Mouse (Mus musculus): ENCODE measurements at regions not wholly inside any gene's neighbourhood (a gene's known extent, or its start where the extent isn't known, plus 50 kb on each side); places are given as distances from the start of the nearest gene placed in this dataset.

GRCm38 (mm10) chr12:16035551-16035950, 218.8 kb upstream of the Trib2 start:
- no peak for TF ChIP-seq POLR2A (IDR thresholded peaks at IDR 0.05; ENCODE audit: low read depth, low read length)
- TF ChIP-seq CTCF (IDR thresholded peaks at IDR 0.05; ENCODE audit: borderline replicate concordance, insufficient read depth, low read length) = no peak
- Histone ChIP-seq H3K4me3 (ENCODE audit: insufficient read depth, low read length) (no peak overlapping the region), H3K4me1 (ENCODE audit: control insufficient read depth, insufficient read depth, low read length) (no peaks in the 10 kb centered on the region), H3K27ac (ENCODE audit: insufficient read depth, low read length) (no peak overlapping the region)

GRCm38 (mm10) chr12:16034691-16035515, 218.2 kb upstream of the Trib2 start:
- H3K4me3 ChIP-seq (ENCODE audit: insufficient read depth, low read length) = no peak overlapping the region
- TF ChIP-seq POLR2A (IDR thresholded peaks at IDR 0.05; ENCODE audit: low read depth, low read length) (no peak), CTCF (IDR thresholded peaks at IDR 0.05; ENCODE audit: borderline replicate concordance, insufficient read depth, low read length) (no peak)
- H3K27ac ChIP-seq (ENCODE audit: insufficient read depth, low read length) = no peak overlapping the region
- H3K4me1 ChIP-seq (ENCODE audit: control insufficient read depth, insufficient read depth, low read length) = no peaks in the 10 kb centered on the region

GRCm38 (mm10) chr12:16026654-16027053, 209.9 kb upstream of the Trib2 start:
- TF ChIP-seq CTCF (IDR thresholded peaks at IDR 0.05; ENCODE audit: borderline replicate concordance, insufficient read depth, low read length) = no peak
- TF ChIP-seq POLR2A (IDR thresholded peaks at IDR 0.05; ENCODE audit: low read depth, low read length) = no peak
- no peaks in the 10 kb centered on the region for H3K4me1 ChIP-seq (ENCODE audit: control insufficient read depth, insufficient read depth, low read length)
- H3K4me3 ChIP-seq (ENCODE audit: insufficient read depth, low read length) = no peak overlapping the region
- no peak overlapping the region for H3K27ac ChIP-seq (ENCODE audit: insufficient read depth, low read length)

- no peak for TF ChIP-seq CTCF (IDR thresholded peaks at IDR 0.05; ENCODE audit: borderline replicate concordance, insufficient read depth, low read length)
- no peak for TF ChIP-seq POLR2A (IDR thresholded peaks at IDR 0.05; ENCODE audit: low read depth, low read length)
- Histone ChIP-seq H3K27ac (ENCODE audit: insufficient read depth, low read length) (no peak overlapping the region), H3K4me3 (ENCODE audit: insufficient read depth, low read length) (no peak overlapping the region), H3K4me1 (ENCODE audit: control insufficient read depth, insufficient read depth, low read length) (peaks cover 4% of the 10 kb centered on the region; the same call in 1 of the 2 replicates)
Measured at GRCm38 (mm10) chr12:16023273-16023672, 206.6 kb upstream of the Trib2 start.

GRCm38 (mm10) chr12:16021202-16021821, 204.6 kb upstream of the Trib2 start:
- Histone ChIP-seq H3K4me1 (ENCODE audit: control insufficient read depth, insufficient read depth, low read length) (peaks cover 4% of the 10 kb centered on the region; the same call in 1 of the 2 replicates), H3K4me3 (ENCODE audit: insufficient read depth, low read length) (no peak overlapping the region), H3K27ac (ENCODE audit: insufficient read depth, low read length) (no peak overlapping the region)
- TF ChIP-seq POLR2A (IDR thresholded peaks at IDR 0.05; ENCODE audit: low read depth, low read length) = no peak
- TF ChIP-seq CTCF (IDR thresholded peaks at IDR 0.05; ENCODE audit: borderline replicate concordance, insufficient read depth, low read length) = no peak

GRCm38 (mm10) chr12:16018237-16018636, 201.5 kb upstream of the Trib2 start:
- no peak overlapping the region for H3K27ac ChIP-seq (ENCODE audit: insufficient read depth, low read length)
- peaks cover 4% of the 10 kb centered on the region; the same call in 1 of the 2 replicates for H3K4me1 ChIP-seq (ENCODE audit: control insufficient read depth, insufficient read depth, low read length)
- no peak overlapping the region for H3K4me3 ChIP-seq (ENCODE audit: insufficient read depth, low read length)
- no peak for TF ChIP-seq POLR2A (IDR thresholded peaks at IDR 0.05; ENCODE audit: low read depth, low read length)

GRCm38 (mm10) chr12:16016621-16017020, 199.9 kb upstream of the Trib2 start:
- no peak for TF ChIP-seq POLR2A (IDR thresholded peaks at IDR 0.05; ENCODE audit: low read depth, low read length)
- TF ChIP-seq CTCF (IDR thresholded peaks at IDR 0.05; ENCODE audit: borderline replicate concordance, insufficient read depth, low read length) = no peak
- Histone ChIP-seq H3K4me3 (ENCODE audit: insufficient read depth, low read length) (no peak overlapping the region), H3K4me1 (ENCODE audit: control insufficient read depth, insufficient read depth, low read length) (peaks cover 4% of the 10 kb centered on the region; the same call in 1 of the 2 replicates), H3K27ac (ENCODE audit: insufficient read depth, low read length) (no peak overlapping the region)

- H3K4me1 ChIP-seq (ENCODE audit: control insufficient read depth, insufficient read depth, low read length) = no peaks in the 10 kb centered on the region
- H3K27ac ChIP-seq (ENCODE audit: insufficient read depth, low read length) = no peak overlapping the region
- no peak for TF ChIP-seq POLR2A (IDR thresholded peaks at IDR 0.05; ENCODE audit: low read depth, low read length)
- no peak for TF ChIP-seq CTCF (IDR thresholded peaks at IDR 0.05; ENCODE audit: borderline replicate concordance, insufficient read depth, low read length)
- H3K4me3 ChIP-seq (ENCODE audit: insufficient read depth, low read length) = no peak overlapping the region
Measured at GRCm38 (mm10) chr12:16015596-16015995, 198.9 kb upstream of the Trib2 start.

GRCm38 (mm10) chr12:16014679-16015078, 198.0 kb upstream of the Trib2 start:
- peaks cover 4% of the 10 kb centered on the region for H3K4me1 ChIP-seq (ENCODE audit: control insufficient read depth, insufficient read depth, low read length)
- H3K4me3 ChIP-seq (ENCODE audit: insufficient read depth, low read length) = no peak overlapping the region
- no peak overlapping the region for H3K27ac ChIP-seq (ENCODE audit: insufficient read depth, low read length)
- TF ChIP-seq CTCF (IDR thresholded peaks at IDR 0.05; ENCODE audit: borderline replicate concordance, insufficient read depth, low read length) (no peak), POLR2A (IDR thresholded peaks at IDR 0.05; ENCODE audit: low read depth, low read length) (no peak)
